Mouse (Mus musculus) kidney, adult 2 months (tissue): ENCODE data around the gene Lsmem1. TPM values are rescaled to one million over a fixed set of nuclear protein-coding genes. Genes with fewer than 3 reads are reported as not detected.
A peak's percentile ranks its signal among the peaks of the same experiment; 100 is the strongest.
"Not testable (repeated sequence)": the region's sequence is repeated elsewhere in the genome, so short reads cannot be mapped to it uniquely, and the experiment has no call there.

ENCODE experiments used
- DNase-seq: peaks from one replicate; pipeline ENCODE4 v3.0.0; 2021
- H3K27ac ChIP-seq: fragments of 200-500 bp; 2 replicates; pipeline ENCODE4 v1.5.1; 2012; ENCODE audit warnings: low read depth, low read length, control low read depth, inconsistent platforms; ENCODE audit not compliant: insufficient read depth
- H3K27me3 ChIP-seq: fragments of 200-500 bp; replicated peaks from 2 replicates; pipeline ENCODE4 v1.6.1; 2012; ENCODE audit warnings: mild to moderate bottlenecking, moderate library complexity, low read length, inconsistent platforms; ENCODE audit not compliant: control insufficient read depth, insufficient read depth
- H3K36me3 ChIP-seq: fragments of 200-500 bp; 2 replicates; pipeline ENCODE4 v1.6.1; 2012; ENCODE audit warnings: mild to moderate bottlenecking, moderate library complexity, low read length, inconsistent platforms; ENCODE audit not compliant: control insufficient read depth, insufficient read depth
- H3K4me1 ChIP-seq: fragments of 200-500 bp; 2 replicates; pipeline ENCODE4 v1.6.1; 2011; ENCODE audit warnings: low read length; ENCODE audit not compliant: control insufficient read depth, insufficient read depth
- H3K4me3 ChIP-seq: fragments of 200-500 bp; 2 replicates; pipeline ENCODE4 v1.5.1; 2011; ENCODE audit warnings: mild to moderate bottlenecking, low read depth, low read length, control low read depth; ENCODE audit not compliant: insufficient read depth
- CTCF ChIP-seq: fragments of 200-500 bp; conservative IDR thresholded peaks from 2 replicates; pipeline ENCODE4 v1.5.1; 2011; ENCODE audit warnings: low read depth, mild to moderate bottlenecking, control low read depth, low read length, moderate library complexity, mixed read lengths; ENCODE audit not compliant: insufficient read depth, insufficient read length
- POLR2A ChIP-seq: fragments of 200-500 bp; IDR thresholded peaks from one replicate; pipeline ENCODE4 v1.6.1; 2011; ENCODE audit warnings: low read depth, low read length, control low read depth
- WGBS: fragments of 180-500 bp; shearing (Covaris S2); methylation state at CpG from one replicate; pipeline ENCODE4 v1.1.7; 2018; 5-methylcytosine and 5-hydroxymethylcytosine counted together
- polyA plus RNA-seq: library from polyadenylated mRNA; depleted of rRNA; stranded (reverse); fragments of >200 nt; gene quantifications from 2 replicates; pipeline ENCODE4 v1.2.3, GENCODE M21; 2012

Lsmem1 gene
- polyA plus RNA-seq, 1 experiment = 0.20 TPM

DNA sequence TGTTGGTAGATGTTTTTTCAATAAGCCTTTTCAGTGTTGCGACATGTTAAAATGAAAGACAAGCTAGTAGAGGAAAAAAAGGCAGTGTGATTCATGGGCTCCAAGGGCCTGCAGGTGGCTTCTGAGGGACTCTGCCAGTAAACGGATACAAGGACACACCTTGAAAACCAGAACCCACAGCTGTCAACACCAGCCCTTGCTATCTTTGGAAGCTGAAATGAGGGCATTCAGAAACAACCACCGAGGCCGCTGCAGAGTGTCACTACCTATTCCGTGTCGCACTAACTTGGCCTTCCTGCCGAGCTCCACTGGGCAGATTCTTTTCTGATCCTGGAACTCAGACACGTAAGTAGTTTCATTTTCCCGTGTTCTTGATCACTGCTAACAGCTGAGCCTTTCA is 863 bp downstream of the Lsmem1 start:
- 80% methylated on average over 9 of the region's 9 CpGs for WGBS
- Histone ChIP-seq H3K27ac (no peak overlapping the region), H3K36me3 (peaks cover 3% of the 10 kb centered on the region), H3K4me1 (no peaks in the 10 kb centered on the region), H3K27me3 (no peaks in the 10 kb centered on the region), H3K4me3 (no peak overlapping the region)
- DNase-seq = no peak
- no peak for TF ChIP-seq POLR2A
- TF ChIP-seq CTCF = no peak

DNA sequence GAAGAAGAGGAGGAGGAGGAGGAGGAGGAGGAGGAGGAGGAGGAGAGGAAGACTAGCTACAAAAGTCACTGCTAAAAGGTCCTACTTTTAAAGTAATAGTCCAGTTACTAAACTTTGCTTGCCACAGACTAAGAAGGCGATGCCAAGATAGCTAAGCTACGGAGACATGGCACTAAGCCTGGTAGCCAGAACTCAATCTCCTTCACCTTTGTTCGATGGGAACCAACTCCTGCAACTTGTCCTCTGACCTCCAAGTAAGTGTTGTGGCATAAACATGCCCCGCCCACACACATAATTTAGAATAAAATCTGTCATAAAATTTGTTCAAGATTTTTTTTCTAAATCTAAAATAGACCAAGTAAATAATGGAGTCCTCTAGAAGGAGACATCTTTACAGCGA is 1.3 kb downstream of the Lsmem1 start:
- TF ChIP-seq POLR2A (no peak), CTCF (no peak)
- H3K4me3 ChIP-seq = no peak overlapping the region
- WGBS = 80% methylated on average over 5 of the region's 5 CpGs
- DNase-seq = no peak
- no peaks in the 10 kb centered on the region for H3K27me3 ChIP-seq
- H3K36me3 ChIP-seq = peaks cover 3% of the 10 kb centered on the region
- no peak overlapping the region for H3K27ac ChIP-seq
- no peaks in the 10 kb centered on the region for H3K4me1 ChIP-seq

DNA sequence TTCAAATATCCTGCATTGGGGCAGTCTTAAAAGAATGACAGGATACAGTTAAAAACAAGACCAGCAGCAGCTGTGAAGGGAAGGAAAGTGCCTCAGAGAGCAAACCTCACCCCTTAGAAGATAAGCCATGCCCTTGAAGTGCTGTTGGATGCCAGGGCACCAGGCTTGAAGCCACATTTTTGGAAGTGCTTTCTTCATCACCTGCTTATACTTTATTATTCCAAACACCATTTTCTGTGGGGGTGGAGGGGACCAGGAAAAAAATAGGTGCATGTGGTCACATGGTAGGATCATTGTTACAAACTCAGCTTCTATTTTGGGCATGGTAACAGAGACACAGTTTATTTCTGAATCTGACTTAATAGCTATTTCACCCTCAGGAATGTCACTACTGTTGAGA is 1.8 kb downstream of the Lsmem1 start:
- no peak for DNase-seq
- Histone ChIP-seq H3K4me1 (no peaks in the 10 kb centered on the region), H3K4me3 (no peak overlapping the region), H3K36me3 (peaks cover 2% of the 10 kb centered on the region), H3K27me3 (no peaks in the 10 kb centered on the region), H3K27ac (no peak overlapping the region)
- TF ChIP-seq CTCF (no peak), POLR2A (no peak)

DNA sequence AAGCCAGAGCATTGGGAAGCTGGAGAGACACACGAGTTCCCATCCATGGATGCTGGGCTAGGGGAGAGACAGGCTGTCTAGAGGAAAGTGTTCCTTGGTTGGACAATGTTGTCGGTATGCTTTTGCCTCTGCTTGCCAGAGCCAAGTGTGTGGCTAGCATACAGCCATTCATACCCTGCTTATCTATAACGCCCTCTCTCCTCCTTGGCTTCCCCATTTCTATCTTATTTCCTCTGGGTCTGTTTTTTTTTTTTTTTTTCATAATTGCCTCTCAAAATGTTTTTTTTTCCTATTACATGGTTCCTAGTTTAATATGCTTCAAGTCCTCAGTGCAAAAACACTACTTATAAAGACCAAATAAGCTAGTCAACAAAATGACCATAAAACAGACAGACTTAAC is 13.8 kb downstream of the Lsmem1 start:
- 85% methylated on average over 3 of the region's 3 CpGs for WGBS

DNA sequence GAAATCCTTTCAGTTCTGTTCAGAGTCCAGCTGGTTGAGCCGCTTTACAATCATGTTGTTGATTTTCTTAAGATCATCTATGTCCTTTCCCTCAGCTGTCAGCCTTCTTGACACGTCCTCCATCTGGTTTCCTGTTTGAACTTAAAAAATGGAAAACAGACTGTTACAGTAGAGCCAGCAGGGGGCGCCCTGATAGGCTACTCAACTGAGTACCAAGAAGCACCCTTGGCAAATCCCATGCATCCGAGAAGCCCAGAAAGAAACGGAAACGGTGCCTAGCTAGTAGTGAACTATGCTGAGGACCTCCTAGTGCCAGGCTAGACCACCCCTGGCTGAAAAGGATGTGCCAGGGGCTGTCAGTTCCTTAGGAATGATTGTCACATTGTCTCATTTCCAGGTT is 22.2 kb downstream of the Lsmem1 start:
- Histone ChIP-seq H3K4me3 (no peak overlapping the region), H3K27ac (no peak overlapping the region), H3K4me1 (no peaks in the 10 kb centered on the region), H3K36me3 (no peaks in the 10 kb centered on the region), H3K27me3 (no peaks in the 10 kb centered on the region)
- 52% methylated on average over 6 of the region's 6 CpGs for WGBS
- TF ChIP-seq POLR2A (no peak), CTCF (peak; percentile 35; the same call in 1 of the 2 replicates)
- peak; percentile 24 for DNase-seq

More for the DNA sequence above, 13.8 kb downstream of the Lsmem1 start:
- H3K27me3 ChIP-seq = no peaks in the 10 kb centered on the region
- H3K27ac ChIP-seq = no peak overlapping the region
- TF ChIP-seq POLR2A = no peak
- no peak for TF ChIP-seq CTCF
- no peaks in the 10 kb centered on the region for H3K4me1 ChIP-seq
- H3K36me3 ChIP-seq = no peaks in the 10 kb centered on the region
- DNase-seq = no peak
- H3K4me3 ChIP-seq = no peak overlapping the region

DNA sequence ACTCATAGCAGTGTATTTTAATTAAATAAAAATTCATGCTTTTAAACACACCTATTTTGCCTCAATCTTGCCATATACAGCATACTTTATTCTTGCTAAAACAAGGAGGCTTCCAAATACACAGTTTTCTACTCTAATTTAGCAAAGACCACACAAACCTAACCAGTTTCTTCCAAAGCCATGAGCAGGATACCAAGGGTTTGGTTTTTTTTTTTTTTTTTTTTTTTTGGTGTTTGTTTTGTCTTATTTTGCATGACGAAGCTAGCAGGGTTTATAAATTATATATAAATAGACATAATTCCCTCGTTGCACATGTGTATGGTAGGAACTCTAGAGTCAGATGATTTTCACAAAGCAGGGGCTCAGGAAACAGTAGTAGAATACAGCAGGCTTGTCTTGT is 23.1 kb downstream of the Lsmem1 start:
- no peaks in the 10 kb centered on the region for H3K27me3 ChIP-seq
- H3K4me3 ChIP-seq = no peak overlapping the region
- WGBS = 66% methylated on average over 2 of the region's 2 CpGs
- H3K27ac ChIP-seq = no peak overlapping the region
- DNase-seq = no peak
- no peaks in the 10 kb centered on the region for H3K4me1 ChIP-seq
- no peaks in the 10 kb centered on the region for H3K36me3 ChIP-seq
- TF ChIP-seq CTCF = no peak
- TF ChIP-seq POLR2A = no peak

GRCm38 (mm10) chr12:40175171-40175570 is 24.1 kb downstream of the Lsmem1 start:
- H3K4me3 ChIP-seq, H3K27ac ChIP-seq, H3K36me3 ChIP-seq, H3K4me1 ChIP-seq, DNase-seq, H3K27me3 ChIP-seq: not testable (repeated sequence)
- 44% methylated on average over 1 of the region's 1 CpGs for WGBS

DNA sequence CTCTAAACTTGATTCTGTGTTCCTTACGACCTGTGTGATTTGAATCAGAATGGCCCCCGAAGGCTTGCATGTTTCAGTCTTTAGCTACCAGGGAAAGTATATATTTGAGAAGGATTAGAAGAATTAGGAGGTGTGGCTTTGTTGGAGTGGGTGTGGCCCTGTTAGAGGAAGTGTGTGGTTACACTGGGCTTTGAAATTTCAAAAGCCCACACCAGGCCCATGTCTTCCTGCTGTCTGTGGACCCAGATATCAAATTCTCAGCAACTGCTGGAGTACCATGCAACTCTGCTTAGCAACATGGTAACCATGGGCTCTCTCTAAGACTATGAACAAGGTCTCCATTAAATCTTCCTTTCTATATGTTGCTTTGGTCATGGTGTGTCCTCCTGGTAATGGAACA is 27.7 kb downstream of the Lsmem1 start:
- H3K27me3 ChIP-seq = no peaks in the 10 kb centered on the region
- no peak for TF ChIP-seq POLR2A
- no peak for TF ChIP-seq CTCF

More for the DNA sequence above, 27.7 kb downstream of the Lsmem1 start:
- Histone ChIP-seq H3K27ac (no peak overlapping the region), H3K36me3 (no peaks in the 10 kb centered on the region), H3K4me3 (no peak overlapping the region), H3K4me1 (no peaks in the 10 kb centered on the region)
- DNase-seq = no peak
- 88% methylated on average over 2 of the region's 2 CpGs for WGBS
